Mouse (Mus musculus) heart, embryonic 10.5 days (tissue): Measurements from ENCODE around the gene Zfp949. TPM values are rescaled to one million over a fixed set of nuclear protein-coding genes. Genes with fewer than 3 reads are reported as not detected.

Experiments used
- DNase-seq: peaks from one replicate; pipeline ENCODE4 v3.0.0-alpha.2; 2017; ENCODE audit warnings: low spot score
- H3K27ac ChIP-seq: fragments of 300-500 bp; sonication (generic); 2 replicates; pipeline ENCODE4 v1.5.1; 2016; ENCODE audit warnings: mild to moderate bottlenecking
- H3K27me3 ChIP-seq: fragments of 300-500 bp; sonication (generic); 2 replicates; pipeline ENCODE4 v1.6.1; 2016; ENCODE audit warnings: mild to moderate bottlenecking; ENCODE audit not compliant: poor library complexity, insufficient read depth, severe bottlenecking
- H3K36me3 ChIP-seq: fragments of 300-500 bp; sonication (generic); 2 replicates; pipeline ENCODE4 v1.6.1; 2016; ENCODE audit warnings: mild to moderate bottlenecking, moderate library complexity
- H3K4me1 ChIP-seq: fragments of 300-500 bp; sonication (generic); 2 replicates; pipeline ENCODE4 v1.6.1; 2016; ENCODE audit warnings: mild to moderate bottlenecking
- H3K4me3 ChIP-seq: fragments of 300-500 bp; sonication (generic); 2 replicates; pipeline ENCODE4 v1.5.1; 2016; ENCODE audit warnings: mild to moderate bottlenecking, moderate library complexity
- H3K9me3 ChIP-seq: fragments of 300-500 bp; sonication (generic); 2 replicates; pipeline ENCODE4 v1.6.1; 2016; ENCODE audit warnings: mild to moderate bottlenecking, moderate library complexity
- WGBS: fragments of 180-500 bp; shearing (Covaris S2); methylation state at CpG from one replicate; pipeline ENCODE4 v1.1.7; 2016; 5-methylcytosine and 5-hydroxymethylcytosine counted together
- polyA plus RNA-seq: library from polyadenylated mRNA; unstranded; fragments of >200 nt; fragmentation: Nextera tagmentation; extraction: Ambion mirVana; gene quantifications from 2 replicates; pipeline ENCODE4 v1.2.1, GENCODE M21; 2016

Zfp949 gene
- polyA plus RNA-seq, 1 experiment from 2014 or later, result 6.2 TPM

DNA sequence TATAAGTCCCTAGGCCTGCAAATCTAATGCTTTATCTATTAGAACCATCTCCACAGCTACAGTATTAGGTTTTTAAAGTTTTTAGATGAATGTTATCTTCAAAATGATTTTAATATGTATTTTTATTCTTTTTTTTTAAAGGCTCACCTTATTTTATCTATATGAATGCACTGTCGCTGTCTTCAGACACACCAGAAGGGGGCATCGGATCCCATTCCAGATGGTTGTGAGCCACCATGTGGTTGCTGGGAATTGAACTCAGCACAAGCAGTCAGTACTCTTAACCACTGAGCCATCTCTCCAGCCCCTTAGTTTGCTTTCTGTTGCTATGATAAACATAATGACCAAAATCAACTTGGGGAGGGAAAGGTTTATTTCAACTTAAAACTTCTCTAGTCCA lies 23.5 kb upstream of the Zfp949 start:
- DNase-seq, result no peak
- Histone ChIP-seq H3K36me3 (peaks cover 20% of the 10 kb centered on the region), H3K4me1 (0 out of 2 replicates have a peak, but pooled peaks cover 7% of the 10 kb centered on the region), H3K9me3 (no peaks in the 10 kb centered on the region), H3K27me3 (no peaks in the 10 kb centered on the region), H3K4me3 (no peak overlapping the region), H3K27ac (no peak overlapping the region)
- WGBS, result 90% methylated on average over 2 of the region's 2 CpGs

DNA sequence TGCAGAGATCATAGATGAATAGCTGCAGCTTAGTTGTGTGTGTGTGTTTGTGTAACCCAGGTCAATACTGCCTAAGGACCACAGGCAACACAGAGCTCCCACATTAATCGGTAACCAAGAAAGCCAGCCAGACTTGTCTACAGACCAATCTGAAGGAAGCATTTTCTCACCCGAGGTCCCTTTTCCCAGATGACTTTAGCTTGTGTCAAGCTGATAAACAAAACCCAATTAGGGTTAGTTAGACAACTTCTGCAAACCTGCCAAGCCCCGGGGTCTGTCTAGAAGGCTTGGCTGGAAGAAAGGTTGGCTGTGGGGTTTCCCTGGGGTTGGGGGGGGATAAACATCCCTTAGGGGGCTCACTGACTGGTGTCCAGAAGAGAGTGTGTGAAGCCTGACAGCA lies 23.0 kb upstream of the Zfp949 start:
- H3K27me3 ChIP-seq, result no peaks in the 10 kb centered on the region
- 76% methylated on average over 3 of the region's 3 CpGs for WGBS
- no peaks in the 10 kb centered on the region for H3K9me3 ChIP-seq
- H3K4me3 ChIP-seq, result no peak overlapping the region
- DNase-seq, result no peak
- H3K36me3 ChIP-seq, result peaks cover 20% of the 10 kb centered on the region
- H3K27ac ChIP-seq, result no peak overlapping the region
- 0 out of 2 replicates have a peak, but pooled peaks cover 7% of the 10 kb centered on the region for H3K4me1 ChIP-seq

DNA sequence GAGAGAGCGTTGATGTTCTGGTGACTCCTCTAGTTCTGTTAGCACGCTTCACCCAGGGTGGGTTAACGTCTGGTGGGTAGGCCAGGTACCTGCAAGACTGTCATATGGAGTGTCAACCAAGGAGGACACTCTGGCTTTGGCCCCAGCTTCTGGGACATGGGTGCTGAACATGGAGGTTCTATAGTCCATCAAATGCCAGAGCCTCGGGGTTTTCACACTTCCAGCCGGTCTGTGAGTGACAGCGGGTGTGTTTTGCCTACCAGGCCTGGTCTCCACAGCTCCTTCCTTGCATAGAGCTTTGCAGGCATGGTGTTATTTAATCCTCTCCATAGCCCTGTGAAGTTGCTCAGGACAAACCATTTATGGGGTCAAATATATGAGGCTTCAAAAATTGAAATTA lies 22.5 kb upstream of the Zfp949 start:
- no peak for DNase-seq
- no peak overlapping the region for H3K4me3 ChIP-seq
- no peaks in the 10 kb centered on the region for H3K27me3 ChIP-seq
- 0 out of 2 replicates have a peak, but pooled peaks cover 7% of the 10 kb centered on the region for H3K4me1 ChIP-seq
- H3K36me3 ChIP-seq, result peaks cover 16% of the 10 kb centered on the region
- no peaks in the 10 kb centered on the region for H3K9me3 ChIP-seq
- no peak overlapping the region for H3K27ac ChIP-seq
- WGBS, result 89% methylated on average over 6 of the region's 6 CpGs

DNA sequence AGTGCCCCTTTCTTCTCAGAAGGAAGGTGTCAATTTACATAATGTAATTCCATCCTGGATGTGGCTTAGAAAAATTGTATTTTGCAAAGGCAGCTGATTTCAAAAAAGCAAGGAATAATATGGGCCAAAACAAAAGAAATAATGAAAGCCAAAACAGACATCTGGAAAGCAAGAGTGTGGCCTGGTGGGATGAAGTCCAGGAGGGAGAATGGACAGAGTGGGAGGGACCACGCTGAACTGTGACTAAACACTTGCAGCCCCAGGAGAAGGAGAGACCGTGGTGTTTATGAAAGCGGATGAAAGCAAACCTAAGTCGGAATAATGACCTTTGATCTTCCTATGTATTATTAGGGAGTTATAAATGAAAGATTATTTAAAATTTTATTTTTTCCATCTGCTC lies 19.9 kb upstream of the Zfp949 start:
- Histone ChIP-seq H3K4me3 (no peak overlapping the region), H3K27me3 (no peaks in the 10 kb centered on the region), H3K27ac (no peak overlapping the region), H3K9me3 (no peaks in the 10 kb centered on the region), H3K4me1 (0 out of 2 replicates have a peak, but pooled peaks cover 4% of the 10 kb centered on the region), H3K36me3 (no peaks in the 10 kb centered on the region)
- no peak for DNase-seq
- WGBS, result 86% methylated on average over 4 of the region's 4 CpGs

DNA sequence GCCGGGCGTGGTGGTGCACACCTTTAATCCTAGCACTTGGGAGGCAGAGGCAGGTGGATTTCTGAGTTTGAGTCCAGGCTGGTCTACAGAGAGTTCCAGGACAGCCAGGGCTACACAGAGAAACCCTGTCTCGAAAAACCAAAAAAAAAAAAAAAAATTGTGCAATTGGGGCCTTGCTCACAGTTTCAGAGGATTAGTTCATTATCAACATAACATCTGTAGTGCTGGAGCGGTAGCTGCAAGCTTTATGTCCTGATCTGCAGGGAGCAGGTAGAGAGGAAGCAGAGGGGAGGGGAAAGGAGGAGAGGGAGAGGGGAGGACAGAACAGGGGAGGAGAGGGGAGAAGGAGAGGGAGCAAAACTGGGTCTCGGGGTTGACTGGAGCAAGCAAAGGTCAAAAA lies 19.1 kb upstream of the Zfp949 start:
- no peak overlapping the region for H3K27ac ChIP-seq
- no peaks in the 10 kb centered on the region for H3K4me1 ChIP-seq
- no peak for DNase-seq
- H3K4me3 ChIP-seq, result no peak overlapping the region
- no peaks in the 10 kb centered on the region for H3K36me3 ChIP-seq
- WGBS, result 80% methylated on average over 5 of the region's 5 CpGs
- no peaks in the 10 kb centered on the region for H3K27me3 ChIP-seq
- H3K9me3 ChIP-seq, result no peaks in the 10 kb centered on the region

DNA sequence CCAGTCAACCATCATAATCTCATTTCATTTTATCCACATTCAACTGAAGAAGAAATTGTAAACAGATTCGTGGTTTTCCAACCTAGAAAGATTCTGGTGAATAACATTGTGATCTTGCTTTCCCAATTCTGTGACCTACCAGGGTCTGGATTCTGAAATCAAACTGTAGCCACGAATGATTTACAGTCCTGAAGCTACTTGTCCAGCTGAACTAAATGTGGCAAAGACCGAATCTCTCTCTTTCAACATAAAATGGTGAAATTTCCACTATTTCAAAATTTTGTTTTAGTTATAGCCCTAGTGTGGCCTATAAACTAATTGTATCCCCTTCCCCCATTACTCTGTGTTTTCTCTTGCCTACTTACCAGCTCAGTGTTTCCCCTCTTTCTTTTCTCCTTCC lies 18.2 kb upstream of the Zfp949 start:
- no peaks in the 10 kb centered on the region for H3K36me3 ChIP-seq
- no peaks in the 10 kb centered on the region for H3K4me1 ChIP-seq
- DNase-seq, result no peak
- H3K4me3 ChIP-seq, result no peak overlapping the region
- no peak overlapping the region for H3K27ac ChIP-seq
- 85% methylated on average over 3 of the region's 3 CpGs for WGBS
- no peaks in the 10 kb centered on the region for H3K27me3 ChIP-seq
- H3K9me3 ChIP-seq, result no peaks in the 10 kb centered on the region

DNA sequence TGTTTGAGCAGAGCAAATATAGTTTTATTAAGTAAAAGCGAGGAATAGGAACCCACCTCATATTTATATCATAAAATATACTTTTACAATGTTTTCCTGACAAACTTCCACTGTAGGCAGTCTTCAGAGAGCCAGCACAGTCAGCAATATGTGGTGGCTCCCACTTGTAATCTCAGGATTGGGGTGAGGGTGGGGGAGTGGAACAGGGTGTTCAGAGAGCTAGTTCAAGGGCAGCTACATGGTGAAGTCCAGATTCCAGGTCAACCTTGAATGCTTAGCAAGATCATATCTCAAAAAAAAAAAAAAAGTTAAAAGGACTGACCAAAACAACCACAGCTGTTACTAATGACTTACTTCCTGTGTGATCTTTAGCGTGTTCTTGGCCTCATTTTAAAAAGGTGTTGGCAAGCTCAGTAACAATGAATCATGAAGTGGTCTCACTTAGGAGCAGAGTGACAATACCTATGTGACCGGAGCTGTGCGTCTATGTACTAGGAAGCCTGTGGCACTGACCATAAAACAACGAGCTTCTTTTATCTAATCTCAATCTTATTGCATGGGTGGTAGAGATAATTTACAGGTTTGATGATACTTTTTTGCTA lies 17.7 kb upstream of the Zfp949 start:
- Histone ChIP-seq H3K4me3 (no peak overlapping the region), H3K36me3 (no peaks in the 10 kb centered on the region), H3K4me1 (no peaks in the 10 kb centered on the region), H3K27ac (no peak overlapping the region), H3K9me3 (no peaks in the 10 kb centered on the region), H3K27me3 (no peaks in the 10 kb centered on the region)
- no peak for DNase-seq
- 73% methylated on average over 5 of the region's 5 CpGs for WGBS

DNA sequence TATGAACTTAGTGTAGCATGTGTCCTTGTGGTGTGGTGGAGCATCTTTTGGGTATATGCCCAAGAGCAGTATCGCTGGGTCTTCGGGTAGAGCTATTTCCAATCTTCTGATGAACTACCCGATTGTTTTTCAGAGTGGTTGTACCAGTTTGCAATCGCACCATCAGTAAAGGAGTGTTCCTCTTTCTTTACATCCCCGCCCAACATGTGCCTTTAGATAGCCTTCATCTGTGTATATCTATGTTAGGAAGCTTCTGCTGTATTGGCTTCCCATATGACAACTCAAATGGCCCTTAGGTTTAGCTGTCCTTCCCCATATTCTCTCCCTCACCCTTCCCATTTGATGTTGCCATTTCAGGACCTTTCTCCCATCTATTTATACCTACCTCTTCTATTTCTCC lies 13.7 kb upstream of the Zfp949 start:
- no peak overlapping the region for H3K4me3 ChIP-seq
- H3K9me3 ChIP-seq, result no peaks in the 10 kb centered on the region
- WGBS, result 89% methylated on average over 5 of the region's 5 CpGs
- H3K4me1 ChIP-seq, result no peaks in the 10 kb centered on the region
- no peak for DNase-seq
- H3K27me3 ChIP-seq, result no peaks in the 10 kb centered on the region
- H3K36me3 ChIP-seq, result no peaks in the 10 kb centered on the region
- H3K27ac ChIP-seq, result no peak overlapping the region

DNA sequence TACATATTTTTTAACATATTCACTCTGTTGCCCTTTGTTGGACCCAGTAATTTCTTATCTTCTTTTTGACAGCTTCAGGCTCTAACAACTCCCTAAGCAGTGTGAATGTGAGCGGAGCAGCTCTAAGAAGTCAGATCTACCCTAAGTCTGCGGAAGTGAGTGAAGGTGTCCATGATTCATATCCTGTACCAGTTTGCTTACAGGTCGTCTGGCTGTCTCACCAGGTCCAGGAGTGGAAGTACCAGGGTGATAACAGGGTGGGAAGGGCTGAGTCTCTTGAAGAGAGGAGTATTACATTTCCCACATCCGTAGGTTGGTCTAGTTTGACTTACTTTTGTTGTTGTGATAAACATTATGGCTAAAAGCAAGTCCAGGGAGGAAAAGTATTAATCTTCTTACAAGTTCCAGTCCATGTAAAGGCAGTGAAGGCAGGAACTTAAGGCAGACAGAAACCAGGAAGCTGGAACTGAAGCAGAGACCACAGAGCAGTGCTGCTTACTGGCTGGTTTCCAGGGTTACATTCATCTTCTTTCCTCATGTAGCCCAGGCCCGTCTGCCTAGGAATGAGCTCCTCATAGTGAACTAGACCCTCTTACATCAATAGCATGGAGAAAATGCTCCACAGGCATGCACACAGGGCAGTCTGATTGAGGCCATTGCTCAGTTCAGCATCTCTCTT lies 8.1 kb upstream of the Zfp949 start:
- no peaks in the 10 kb centered on the region for H3K36me3 ChIP-seq
- WGBS, result 51% methylated on average over 5 of the region's 5 CpGs
- no peak overlapping the region for H3K4me3 ChIP-seq
- H3K4me1 ChIP-seq, result no peaks in the 10 kb centered on the region
- no peaks in the 10 kb centered on the region for H3K27me3 ChIP-seq
- DNase-seq, result no peak
- no peak overlapping the region for H3K27ac ChIP-seq
- no peaks in the 10 kb centered on the region for H3K9me3 ChIP-seq

DNA sequence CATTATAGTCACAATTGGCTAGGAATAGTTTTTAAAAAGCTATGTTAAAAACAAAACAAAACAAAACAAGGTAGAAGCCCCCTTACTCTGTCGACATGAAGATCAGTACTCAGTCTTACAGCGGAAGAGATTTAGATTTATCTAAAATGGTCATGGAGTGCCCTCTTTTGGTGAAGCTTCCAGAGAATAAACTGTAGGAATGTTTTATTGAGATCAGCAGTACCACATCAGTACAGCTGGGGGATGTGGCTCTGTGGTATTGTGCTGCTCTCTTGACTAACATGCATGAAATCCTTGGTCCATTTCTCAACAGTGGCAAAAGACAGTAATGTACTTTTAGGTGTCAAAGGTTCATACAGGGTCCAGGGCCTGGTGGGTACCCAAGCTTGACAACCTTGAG lies 5.0 kb upstream of the Zfp949 start:
- DNase-seq, result no peak
- no peak overlapping the region for H3K27ac ChIP-seq
- WGBS, result 31% methylated on average over 2 of the region's 2 CpGs

DNA sequence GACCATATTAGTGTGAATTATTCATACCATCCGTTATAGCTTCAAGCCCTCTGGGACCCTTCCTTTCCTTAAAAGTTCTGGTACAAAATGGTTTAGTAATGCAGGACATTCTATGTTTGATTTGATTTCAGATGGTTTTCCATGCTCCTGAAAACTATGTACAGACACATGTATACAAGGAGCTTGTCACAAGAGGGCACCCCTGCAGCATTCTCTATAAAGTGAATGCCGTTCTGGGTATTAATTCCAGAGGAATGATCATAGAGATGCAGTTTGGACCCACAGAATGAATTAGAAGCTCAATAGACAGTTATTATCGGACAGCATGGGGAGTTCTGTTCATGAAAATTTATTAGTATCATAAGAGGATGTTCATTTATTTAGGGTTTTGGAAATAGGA lies 2.3 kb upstream of the Zfp949 start:
- Histone ChIP-seq H3K36me3 (no peaks in the 10 kb centered on the region), H3K27ac (no peak overlapping the region), H3K27me3 (no peaks in the 10 kb centered on the region), H3K9me3 (no peaks in the 10 kb centered on the region), H3K4me1 (peaks cover 13% of the 10 kb centered on the region; the same call in 1 of the 2 replicates), H3K4me3 (no peak overlapping the region)
- 41% methylated on average over 3 of the region's 3 CpGs for whole genome bisulfite sequencing
- no peak for DNase-seq

More for the DNA sequence above, 5.0 kb upstream of the Zfp949 start:
- Histone ChIP-seq H3K9me3 (no peaks in the 10 kb centered on the region), H3K36me3 (no peaks in the 10 kb centered on the region), H3K4me1 (no peaks in the 10 kb centered on the region), H3K27me3 (no peaks in the 10 kb centered on the region), H3K4me3 (no peak overlapping the region)

DNA sequence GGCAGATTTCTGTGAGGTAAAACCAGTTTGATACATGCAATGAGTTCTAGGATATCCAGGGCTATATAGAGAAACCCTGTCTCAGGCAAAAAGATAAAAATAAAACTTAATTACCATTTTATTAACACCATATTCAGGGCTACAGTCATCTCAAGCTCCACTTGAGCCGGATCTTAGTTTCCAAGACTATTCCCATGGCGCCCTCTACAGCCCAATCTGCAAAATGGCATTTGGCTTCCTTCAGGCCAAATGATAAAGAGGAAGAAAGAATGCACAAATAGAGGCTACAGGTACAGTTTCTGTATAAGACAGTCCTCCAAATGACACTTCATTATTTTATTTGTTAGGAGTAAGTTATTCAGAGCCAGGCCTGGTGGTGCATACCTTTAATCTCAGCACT lies 1.7 kb upstream of the Zfp949 start:
- Histone ChIP-seq H3K9me3 (no peaks in the 10 kb centered on the region), H3K4me1 (peaks cover 13% of the 10 kb centered on the region; the same call in 1 of the 2 replicates), H3K27me3 (no peaks in the 10 kb centered on the region), H3K4me3 (no peak overlapping the region), H3K27ac (no peak overlapping the region), H3K36me3 (no peaks in the 10 kb centered on the region)
- DNase-seq, result no peak
- WGBS, result 7% methylated on average over 2 of the region's 2 CpGs

DNA sequence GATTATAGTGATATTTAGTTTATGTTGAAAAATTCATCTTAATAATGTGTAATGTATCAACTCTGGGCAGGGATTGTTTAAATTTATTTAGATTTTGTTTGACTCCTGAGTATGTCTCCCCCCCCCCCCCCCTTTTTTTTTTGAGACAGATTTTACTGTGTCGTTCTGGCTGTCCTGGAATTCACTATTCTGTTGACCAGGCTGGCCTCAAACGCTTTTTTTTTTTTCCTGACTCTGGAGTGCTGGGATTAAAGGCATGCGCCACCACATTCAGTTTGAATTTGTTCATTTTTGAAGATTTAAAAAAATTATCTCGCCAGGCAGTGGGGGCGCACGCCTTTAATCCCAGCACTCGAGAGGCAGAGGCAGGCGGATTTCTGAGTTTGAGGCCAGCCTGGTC lies 1.2 kb upstream of the Zfp949 start:
- 59% methylated on average over 8 of the region's 8 CpGs for WGBS
- Histone ChIP-seq H3K36me3 (no peaks in the 10 kb centered on the region), H3K27me3 (no peaks in the 10 kb centered on the region), H3K9me3 (no peaks in the 10 kb centered on the region), H3K4me3 (no peak overlapping the region), H3K27ac (no peak overlapping the region), H3K4me1 (peaks cover 13% of the 10 kb centered on the region; the same call in 1 of the 2 replicates)
- no peak for DNase-seq
